Mouse (Mus musculus): ENCODE results near the gene Spata13. TPM values are rescaled to one million over a fixed set of nuclear protein-coding genes. Genes with fewer than 3 reads are reported as not detected.

Spata13 gene
- total and polyA plus RNA-seq, 3 experiments, result 0.39 to 1.5 TPM; not detected in 1

GRCm38 (mm10) chr14:60621076-60621475, 12.7 kb upstream of the Spata13 start:
- Histone ChIP-seq H3K27me3 (ENCODE audit: control insufficient read depth in 1 of 2, insufficient read depth in 2 of 2, low read length in 2 of 2) (no peaks in the 10 kb centered on the region; a peak in 1 of 4 replicates), H3K4me1 (ENCODE audit: control insufficient read depth in 1 of 2, insufficient read depth in 2 of 2, low read length in 2 of 2) (no peaks in the 10 kb centered on the region), H3K27ac (ENCODE audit: control insufficient read depth, low read depth, low read length) (no peak overlapping the region), H3K4me3 (ENCODE audit: control insufficient read depth in 1 of 2, insufficient read depth in 1 of 2, low read depth in 2 of 2, low read length in 2 of 2) (no peak overlapping the region), H3K36me3 (ENCODE audit: control insufficient read depth in 1 of 2, insufficient read depth in 2 of 2, low read length in 2 of 2) (no peaks in the 10 kb centered on the region), H3K79me2 (ENCODE audit: control insufficient read depth, insufficient read depth, low read length, poor library complexity) (no peaks in the 10 kb centered on the region), H3K9me3 (replicated peaks; ENCODE audit: insufficient read depth, low read length) (no peaks in the 10 kb centered on the region), H3K9ac (ENCODE audit: control insufficient read depth, low read depth, low read length, poor library complexity, severe bottlenecking) (no peak overlapping the region)
- TF ChIP-seq POLR2AphosphoS2 (IDR thresholded peaks at IDR 0.05; ENCODE audit: low read length) (no peak), JUND (IDR thresholded peaks at IDR 0.05; ENCODE audit: low read depth, low read length) (no peak), TAL1 (IDR thresholded peaks at IDR 0.05; ENCODE audit: low read length) (no peak), TCF12 (IDR thresholded peaks at IDR 0.05; ENCODE audit: low read depth, low read length) (no peak), MEF2A (IDR thresholded peaks at IDR 0.05; ENCODE audit: extremely low read depth, insufficient replicate concordance, low read depth, low read length, poor library complexity, severe bottlenecking) (no peak), TBP (IDR thresholded peaks at IDR 0.05; ENCODE audit: low read depth, low read length) (no peak), NELFE (IDR thresholded peaks at IDR 0.05; ENCODE audit: low read depth, low read length) (no peak), GATA1 (IDR thresholded peaks at IDR 0.05; ENCODE audit: low read depth, low read length) (no peak), CHD2 (IDR thresholded peaks at IDR 0.05; ENCODE audit: low read length) (no peak), USF1 (IDR thresholded peaks at IDR 0.05; ENCODE audit: low read depth, low read length) (no peak), NRF1 (IDR thresholded peaks at IDR 0.05; ENCODE audit: insufficient read depth, low read depth, low read length, poor library complexity, severe bottlenecking) (no peak), POLR2A (IDR thresholded peaks at IDR 0.05; ENCODE audit: control insufficient read depth in 1 of 2, insufficient read depth in 1 of 2, low read depth in 1 of 2, low read length in 2 of 2, poor library complexity in 1 of 2) (no peak), MXI1 (IDR thresholded peaks at IDR 0.05; ENCODE audit: low read depth, low read length) (no peak), HCFC1 (IDR thresholded peaks at IDR 0.05; ENCODE audit: low read depth, low read length) (no peak)
- DNase-seq (ENCODE audit: low read depth, low spot score), result no peak

GRCm38 (mm10) chr14:60625486-60625885, 8.3 kb upstream of the Spata13 start:
- TF ChIP-seq ETS1 (IDR thresholded peaks at IDR 0.05; ENCODE audit: low read depth, low read length), result no peak
- no peak for TF ChIP-seq USF2 (IDR thresholded peaks at IDR 0.05; ENCODE audit: borderline replicate concordance in 1 of 2, insufficient read depth in 1 of 2, low read depth in 1 of 2, low read length in 2 of 2)
- no peak for TF ChIP-seq TCF12 (IDR thresholded peaks at IDR 0.05; ENCODE audit: low read depth, low read length)
- no peak for TF ChIP-seq MYB (IDR thresholded peaks at IDR 0.05; ENCODE audit: low read depth, low read length)
- TF ChIP-seq MAZ (IDR thresholded peaks at IDR 0.05; ENCODE audit: low read depth, low read length), result no peak
- TF ChIP-seq BHLHE40 (IDR thresholded peaks at IDR 0.05; ENCODE audit: borderline replicate concordance, low read depth, low read length), result no peak
- TF ChIP-seq CHD1 (IDR thresholded peaks at IDR 0.05; ENCODE audit: low read depth, low read length), result no peak
- TF ChIP-seq POLR2AphosphoS5 (IDR thresholded peaks at IDR 0.05; ENCODE audit: borderline replicate concordance, low read depth, low read length), result no peak
- TF ChIP-seq EP300 (IDR thresholded peaks at IDR 0.05; ENCODE audit: low read depth in 1 of 2, low read length in 2 of 2), result no peak
- TF ChIP-seq RCOR1 (IDR thresholded peaks at IDR 0.05; ENCODE audit: low read depth, low read length), result no peak
- TF ChIP-seq MEF2A (IDR thresholded peaks at IDR 0.05; ENCODE audit: extremely low read depth, insufficient replicate concordance, low read depth, low read length, poor library complexity, severe bottlenecking), result no peak

More at GRCm38 (mm10) chr14:60625486-60625885, 8.3 kb upstream of the Spata13 start:
- no peak for DNase-seq (ENCODE audit: low read depth, low spot score)
- Histone ChIP-seq H3K9ac (ENCODE audit: control insufficient read depth, low read depth, low read length, poor library complexity, severe bottlenecking) (no peak overlapping the region), H3K4me1 (ENCODE audit: control insufficient read depth in 1 of 2, insufficient read depth in 2 of 2, low read length in 2 of 2) (no peaks in the 10 kb centered on the region), H3K27me3 (ENCODE audit: control insufficient read depth in 1 of 2, insufficient read depth in 2 of 2, low read length in 2 of 2) (peaks cover 0 to 2% of the 10 kb centered on the region in 2 experiments; a peak in 1 of 4 replicates), H3K79me2 (ENCODE audit: control insufficient read depth, insufficient read depth, low read length, poor library complexity) (no peaks in the 10 kb centered on the region), H3K27ac (ENCODE audit: control insufficient read depth, low read depth, low read length) (no peak overlapping the region), H3K36me3 (ENCODE audit: control insufficient read depth in 1 of 2, insufficient read depth in 2 of 2, low read length in 2 of 2) (no peaks in the 10 kb centered on the region), H3K9me3 (replicated peaks; ENCODE audit: insufficient read depth, low read length) (no peaks in the 10 kb centered on the region), H3K4me3 (ENCODE audit: control insufficient read depth in 1 of 2, insufficient read depth in 1 of 2, low read depth in 2 of 2, low read length in 2 of 2) (no peak overlapping the region)

All from MEL (cell line).